Mouse (Mus musculus) midbrain, embryonic 10.5 days (tissue): ENCODE results near the gene Lrg1. TPM values are rescaled to one million over a fixed set of nuclear protein-coding genes. Genes with fewer than 3 reads are reported as not detected.
"Not testable (repeated sequence)": the region's sequence is repeated elsewhere in the genome, so short reads cannot be mapped to it uniquely, and the experiment has no call there.

Experiments
- DNase-seq: peaks from one replicate; pipeline ENCODE4 v3.0.0-alpha.2; 2017; ENCODE audit warnings: low spot score
- H3K27ac ChIP-seq: fragments of 300-500 bp; sonication (generic); replicated peaks from 2 replicates; pipeline ENCODE4 v1.5.1; 2016; ENCODE audit warnings: mild to moderate bottlenecking
- H3K27me3 ChIP-seq: fragments of 300-500 bp; sonication (generic); 2 replicates; pipeline ENCODE4 v1.6.1; 2016; ENCODE audit warnings: low read depth, mild to moderate bottlenecking; ENCODE audit not compliant: poor library complexity, severe bottlenecking
- H3K36me3 ChIP-seq: fragments of 300-500 bp; sonication (generic); 2 replicates; pipeline ENCODE4 v1.6.1; 2016; ENCODE audit warnings: mild to moderate bottlenecking, moderate library complexity
- H3K4me1 ChIP-seq: fragments of 300-500 bp; sonication (generic); 2 replicates; pipeline ENCODE4 v1.6.1; 2016
- H3K4me3 ChIP-seq: fragments of 300-500 bp; sonication (generic); 2 replicates; pipeline ENCODE4 v1.5.1; 2016; ENCODE audit warnings: mild to moderate bottlenecking, moderate library complexity
- H3K9me3 ChIP-seq: fragments of 300-500 bp; sonication (generic); replicated peaks from 2 replicates; pipeline ENCODE4 v1.6.1; 2016; ENCODE audit warnings: mild to moderate bottlenecking
- WGBS: fragments of 180-500 bp; shearing (Covaris S2); methylation state at CpG from one replicate; pipeline ENCODE4 v1.1.7; 2016; 5-methylcytosine and 5-hydroxymethylcytosine counted together
- polyA plus RNA-seq: library from polyadenylated mRNA; unstranded; fragments of >200 nt; fragmentation: Nextera tagmentation; extraction: Ambion mirVana; gene quantifications from 2 replicates; pipeline ENCODE4 v1.2.1, GENCODE M21; 2016

Gene Lrg1
- polyA plus RNA-seq, 1 experiment from 2014 or later = not detected

GRCm38 (mm10) chr17:56102927-56103326 is 18.9 kb downstream of the Lrg1 start:
- Histone ChIP-seq H3K27me3 (no peaks in the 10 kb centered on the region), H3K36me3 (peaks cover 62% of the 10 kb centered on the region), H3K9me3 (no peaks in the 10 kb centered on the region), H3K4me1 (no peaks in the 10 kb centered on the region), H3K4me3 (no peak overlapping the region), H3K27ac (no peak overlapping the region)
- no peak for DNase-seq
- WGBS = 94% methylated on average over 9 of the region's 9 CpGs

GRCm38 (mm10) chr17:56102158-56102557 is 19.6 kb downstream of the Lrg1 start:
- Histone ChIP-seq H3K4me3 (no peak overlapping the region), H3K4me1 (no peaks in the 10 kb centered on the region), H3K36me3 (peaks cover 70% of the 10 kb centered on the region), H3K27me3 (no peaks in the 10 kb centered on the region), H3K27ac (no peak overlapping the region), H3K9me3 (no peaks in the 10 kb centered on the region)
- DNase-seq = no peak
- 91% methylated on average over 5 of the region's 5 CpGs for WGBS

GRCm38 (mm10) chr17:56100811-56101210 is 21.0 kb downstream of the Lrg1 start:
- Histone ChIP-seq H3K9me3 (no peaks in the 10 kb centered on the region), H3K27me3 (no peaks in the 10 kb centered on the region), H3K36me3 (peaks cover 83% of the 10 kb centered on the region), H3K4me3 (no peak overlapping the region), H3K4me1 (no peaks in the 10 kb centered on the region), H3K27ac (no peak overlapping the region)
- no peak for DNase-seq
- 95% methylated on average over 3 of the region's 3 CpGs for WGBS

GRCm38 (mm10) chr17:56098711-56099572 is 22.9 kb downstream of the Lrg1 start:
- Histone ChIP-seq H3K27me3 (no peaks in the 10 kb centered on the region), H3K9me3 (no peaks in the 10 kb centered on the region), H3K4me3 (no peak overlapping the region), H3K27ac (no peak overlapping the region), H3K4me1 (no peaks in the 10 kb centered on the region), H3K36me3 (peaks cover 98% of the 10 kb centered on the region)
- DNase-seq = no peak
- WGBS = 95% methylated on average over 15 of the region's 15 CpGs

- no peak for DNase-seq
- 88% methylated on average over 8 of the region's 8 CpGs for WGBS
- H3K36me3 ChIP-seq = peaks cover 97% of the 10 kb centered on the region
- H3K4me1 ChIP-seq = no peaks in the 10 kb centered on the region
- H3K27ac ChIP-seq = no peak overlapping the region
- H3K9me3 ChIP-seq = no peaks in the 10 kb centered on the region
- no peaks in the 10 kb centered on the region for H3K27me3 ChIP-seq
- H3K4me3 ChIP-seq = no peak overlapping the region
Observed at GRCm38 (mm10) chr17:56098180-56098579, 23.6 kb downstream of the Lrg1 start.

- no peaks in the 10 kb centered on the region for H3K27me3 ChIP-seq
- no peaks in the 10 kb centered on the region for H3K9me3 ChIP-seq
- H3K4me1 ChIP-seq = no peaks in the 10 kb centered on the region
- no peak overlapping the region for H3K27ac ChIP-seq
- no peak overlapping the region for H3K4me3 ChIP-seq
- peaks cover 92% of the 10 kb centered on the region for H3K36me3 ChIP-seq
- WGBS = 92% methylated on average over 12 of the region's 12 CpGs
- DNase-seq = no peak
Observed at GRCm38 (mm10) chr17:56096883-56097282, 24.9 kb downstream of the Lrg1 start.

GRCm38 (mm10) chr17:56092794-56093193 is 29.0 kb downstream of the Lrg1 start:
- DNase-seq = no peak
- H3K36me3 ChIP-seq = peaks cover 87% of the 10 kb centered on the region
- no peak overlapping the region for H3K27ac ChIP-seq
- H3K4me3 ChIP-seq = no peak overlapping the region
- 91% methylated on average over 1 of the region's 1 CpGs for WGBS
- H3K27me3 ChIP-seq = no peaks in the 10 kb centered on the region
- H3K4me1 ChIP-seq = no peaks in the 10 kb centered on the region
- H3K9me3 ChIP-seq = no peaks in the 10 kb centered on the region

- Histone ChIP-seq H3K27me3 (no peaks in the 10 kb centered on the region), H3K27ac (no peak overlapping the region), H3K9me3 (no peaks in the 10 kb centered on the region), H3K36me3 (peaks cover 87% of the 10 kb centered on the region), H3K4me3 (no peak overlapping the region), H3K4me1 (no peaks in the 10 kb centered on the region)
- WGBS = 93% methylated on average over 1 of the region's 1 CpGs
- no peak for DNase-seq
Observed at GRCm38 (mm10) chr17:56092312-56092711, 29.5 kb downstream of the Lrg1 start.

- peaks cover 33% of the 10 kb centered on the region for H3K4me1 ChIP-seq
- peak overlapping the region; percentile 89 for H3K27ac ChIP-seq
- 8% methylated on average over 8 of the region's 8 CpGs for WGBS
- H3K36me3 ChIP-seq = peaks cover 39% of the 10 kb centered on the region
- H3K9me3 ChIP-seq = no peaks in the 10 kb centered on the region
- peak; percentile 85 for DNase-seq
- H3K4me3 ChIP-seq = peak overlapping the region; percentile 95
- H3K27me3 ChIP-seq = no peaks in the 10 kb centered on the region
Observed at GRCm38 (mm10) chr17:56080781-56081585, 40.8 kb downstream of the Lrg1 start.

- peak overlapping the region; percentile 95 for H3K4me3 ChIP-seq
- H3K9me3 ChIP-seq = no peaks in the 10 kb centered on the region
- 3% methylated on average over 11 of the region's 11 CpGs for WGBS
- peaks cover 28% of the 10 kb centered on the region for H3K36me3 ChIP-seq
- DNase-seq = no peak
- peaks cover 41% of the 10 kb centered on the region for H3K4me1 ChIP-seq
- H3K27ac ChIP-seq = peak overlapping the region; percentile 89
- no peaks in the 10 kb centered on the region for H3K27me3 ChIP-seq
Observed at GRCm38 (mm10) chr17:56079921-56080320, 41.9 kb downstream of the Lrg1 start.

GRCm38 (mm10) chr17:56078880-56079795 is 42.7 kb downstream of the Lrg1 start, which contains the start of gene Hdgfl2:
Gene Hdgfl2, plus strand, starts transcription at chr17:56079634.
- peaks cover 47% of the 10 kb centered on the region for H3K4me1 ChIP-seq
- H3K27ac ChIP-seq = peak within 1 kb of the TSS; percentile 89
- H3K36me3 ChIP-seq = peaks cover 20% of the 10 kb centered on the region
- H3K4me3 ChIP-seq = peak within 1 kb of the TSS; percentile 95
- under 1% methylated on average over 61 of the region's 61 CpGs for WGBS
- H3K27me3 ChIP-seq = no peaks in the 10 kb centered on the region
- DNase-seq = peak; percentile 100
- H3K9me3 ChIP-seq = no peaks in the 10 kb centered on the region

GRCm38 (mm10) chr17:56078361-56078760 is 43.4 kb downstream of the Lrg1 start:
- H3K27ac ChIP-seq = peak overlapping the region; percentile 68
- H3K27me3 ChIP-seq, DNase-seq, H3K9me3 ChIP-seq: not testable (repeated sequence)
- H3K4me3 ChIP-seq = peak overlapping the region; percentile 95
- peaks cover 54% of the 10 kb centered on the region for H3K4me1 ChIP-seq
- peaks cover 16% of the 10 kb centered on the region for H3K36me3 ChIP-seq
- 65% methylated on average over 9 of the region's 9 CpGs for WGBS
